Mouse (Mus musculus): ENCODE data around the gene Triobp.

- no peak for TF ChIP-seq GATA1 (IDR thresholded peaks at IDR 0.05; ENCODE audit: borderline replicate concordance, low read length)
- TF ChIP-seq FLI1 (IDR thresholded peaks at IDR 0.05; ENCODE audit: low read length), result no peak
These were observed 62.2 kb downstream of the Triobp start for GRCm38 (mm10) chr15:79009734-79010133.

All from megakaryocyte, embryonic 14.5 days (primary cell).